Mouse (Mus musculus): ENCODE measurements around the gene Rnf17.

GRCm38 (mm10) chr14:56550960-56551359, 148.6 kb downstream of the Rnf17 start:
- TF ChIP-seq CTCF (conservative IDR thresholded peaks at IDR 0.05; ENCODE audit: insufficient read depth, insufficient read length, low read depth, low read length) (no peak), POLR2A (IDR thresholded peaks at IDR 0.05; ENCODE audit: low read depth, low read length) (no peak)

Data from kidney, adult 2 months (tissue).